Mouse (Mus musculus): ENCODE results near the gene Itga6. TPM values are rescaled to one million over a fixed set of nuclear protein-coding genes. Genes with fewer than 3 reads are reported as not detected.

Itga6 gene
- total and polyA plus RNA-seq, 3 experiments: 31.8 to 65.8 (median 45.3) TPM

DNA sequence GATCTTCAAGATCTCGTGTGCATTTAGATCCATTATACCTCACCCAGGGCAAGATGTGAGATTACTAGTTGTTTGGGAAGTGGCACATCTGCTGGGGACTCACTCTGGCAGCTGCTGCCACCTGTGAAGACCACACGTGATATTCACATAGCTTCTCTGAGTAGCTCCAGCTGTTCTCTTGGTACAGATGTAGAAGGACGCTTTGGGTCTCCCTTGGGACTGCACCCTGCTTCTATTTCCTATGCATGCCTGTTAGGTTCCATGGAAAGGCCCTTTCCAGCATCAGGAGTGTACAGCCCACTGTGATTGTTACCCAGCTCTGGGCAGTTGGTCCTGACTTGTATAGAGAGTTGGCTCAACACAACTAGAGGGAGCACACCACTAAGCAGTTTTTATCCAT lies 39.8 kb downstream of the Itga6 start:
- DNase-seq: no peak
- no peak overlapping the region for H3K4me3 ChIP-seq
- 80% methylated on average over 3 of the region's 3 CpGs for WGBS
- intact Hi-C loops (cut with DNase I): no loop called here
- peaks cover 3% of the 10 kb centered on the region for H3K4me1 ChIP-seq (ENCODE audit: control insufficient read depth, insufficient read depth, low read length)
- no peaks in the 10 kb centered on the region for H3K27me3 ChIP-seq (ENCODE audit: control insufficient read depth, insufficient read depth, low read length)
- H3K79me2 ChIP-seq (replicated peaks; ENCODE audit: control insufficient read depth, insufficient read depth, low read length): no peaks in the 10 kb centered on the region
- no peaks in the 10 kb centered on the region; the same call in 1 of the 2 replicates for H3K36me3 ChIP-seq (ENCODE audit: control insufficient read depth, insufficient read depth, low read length)
- no peak overlapping the region for H3K27ac ChIP-seq
- no peak overlapping the region for H3K9ac ChIP-seq (ENCODE audit: low read depth, low read length)
- TF ChIP-seq POLR2A (IDR thresholded peaks at IDR 0.05; ENCODE audit: insufficient read depth, low read depth, low read length): no peak
- TF ChIP-seq CTCF (IDR thresholded peaks at IDR 0.05): no peak
- no peak for TF ChIP-seq EP300 (IDR thresholded peaks at IDR 0.05; ENCODE audit: insufficient read depth, low read depth, low read length)

DNA sequence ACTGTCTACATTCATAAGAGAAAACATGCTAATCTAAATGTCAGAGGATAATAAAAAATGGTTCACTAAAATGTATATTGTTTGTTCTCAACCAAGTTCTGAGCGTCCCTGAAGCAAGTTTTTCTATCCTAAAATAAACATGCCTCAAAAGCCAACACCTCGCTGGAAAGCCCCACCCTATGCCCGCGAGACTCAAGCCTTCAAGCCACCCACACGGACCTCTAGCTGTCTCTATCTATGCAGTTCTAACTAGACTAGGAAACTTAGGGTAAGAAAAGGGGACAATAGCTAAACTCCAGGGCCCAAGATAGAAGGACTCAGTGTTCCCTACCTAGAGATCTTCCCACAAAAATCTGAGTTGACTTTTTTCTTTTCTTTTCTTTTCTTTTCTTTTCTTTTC lies 40.6 kb downstream of the Itga6 start:
- H3K4me1 ChIP-seq (ENCODE audit: control insufficient read depth, insufficient read depth, low read length): peaks cover 6% of the 10 kb centered on the region
- H3K36me3 ChIP-seq (ENCODE audit: control insufficient read depth, insufficient read depth, low read length): peaks cover 2% of the 10 kb centered on the region
- no peak overlapping the region for H3K9ac ChIP-seq (ENCODE audit: low read depth, low read length)
- no peak overlapping the region for H3K27ac ChIP-seq
- no peak overlapping the region; the same call in 1 of the 2 replicates for H3K4me3 ChIP-seq
- TF ChIP-seq POLR2A (IDR thresholded peaks at IDR 0.05; ENCODE audit: insufficient read depth, low read depth, low read length): no peak
- TF ChIP-seq EP300 (IDR thresholded peaks at IDR 0.05; ENCODE audit: insufficient read depth, low read depth, low read length): no peak
- TF ChIP-seq CTCF (IDR thresholded peaks at IDR 0.05): no peak
- WGBS: 27% methylated on average over 5 of the region's 5 CpGs
- DNase-seq: no peak
- no peaks in the 10 kb centered on the region for H3K27me3 ChIP-seq (ENCODE audit: control insufficient read depth, insufficient read depth, low read length)
- H3K79me2 ChIP-seq (replicated peaks; ENCODE audit: control insufficient read depth, insufficient read depth, low read length): no peaks in the 10 kb centered on the region; the same call in 1 of the 2 replicates
- intact Hi-C loops (cut with DNase I): loop anchor here (2.0 kb wide), 3 partner anchors 27 to 113 kb away; no protein-coding TSS in a partner anchor

DNA sequence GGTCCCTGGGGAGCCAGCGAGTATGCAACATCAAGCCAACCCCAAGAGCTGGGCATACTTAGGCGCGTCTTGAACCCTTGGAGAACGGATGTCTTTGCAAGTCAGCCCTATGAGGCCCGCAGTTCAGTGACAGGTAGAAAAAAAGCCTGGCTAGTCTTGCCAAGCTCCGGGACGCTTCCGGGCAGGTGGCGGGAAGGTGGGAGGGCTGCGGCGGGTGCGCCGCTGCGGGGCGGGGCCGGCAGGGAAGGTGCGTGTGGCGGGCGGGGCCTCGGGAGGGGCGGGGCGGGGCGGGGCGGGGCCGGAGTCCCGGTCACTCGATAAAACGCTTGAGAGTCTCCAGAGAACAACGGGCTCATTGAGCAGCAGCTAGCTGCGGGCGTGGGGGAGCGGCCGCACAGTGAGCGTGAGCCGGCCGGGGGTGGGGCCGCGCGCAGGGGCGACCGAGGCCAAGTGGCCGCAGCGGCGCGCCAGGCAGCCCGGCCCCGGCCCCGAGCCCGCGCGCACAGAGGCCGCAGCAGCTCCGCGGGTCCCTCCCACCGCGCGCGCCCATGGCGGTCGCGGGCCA lies 41.3 kb downstream of the Itga6 start:
- intact Hi-C loops (cut with DNase I): loop anchor here (2.0 kb wide), 3 partner anchors 26 to 114 kb away; no protein-coding TSS in a partner anchor
- TF ChIP-seq EP300 (IDR thresholded peaks at IDR 0.05; ENCODE audit: insufficient read depth, low read depth, low read length) (no peak), CTCF (IDR thresholded peaks at IDR 0.05) (no peak), POLR2A (IDR thresholded peaks at IDR 0.05; ENCODE audit: insufficient read depth, low read depth, low read length) (peak; percentile 85; the same call in 1 of the 2 replicates)
- peak; percentile 85 to 86 for DNase-seq
- under 1% methylated on average over 57 of the region's 61 CpGs for WGBS
- Histone ChIP-seq H3K36me3 (ENCODE audit: control insufficient read depth, insufficient read depth, low read length) (peaks cover 4% of the 10 kb centered on the region), H3K27ac (peak overlapping the region; percentile 88), H3K79me2 (replicated peaks; ENCODE audit: control insufficient read depth, insufficient read depth, low read length) (peaks cover 2% of the 10 kb centered on the region; the same call in 1 of the 2 replicates), H3K9ac (ENCODE audit: low read depth, low read length) (peak overlapping the region; percentile 87), H3K27me3 (ENCODE audit: control insufficient read depth, insufficient read depth, low read length) (no peaks in the 10 kb centered on the region), H3K4me1 (ENCODE audit: control insufficient read depth, insufficient read depth, low read length) (peaks cover 9% of the 10 kb centered on the region), H3K4me3 (peak overlapping the region; percentile 85)

DNA sequence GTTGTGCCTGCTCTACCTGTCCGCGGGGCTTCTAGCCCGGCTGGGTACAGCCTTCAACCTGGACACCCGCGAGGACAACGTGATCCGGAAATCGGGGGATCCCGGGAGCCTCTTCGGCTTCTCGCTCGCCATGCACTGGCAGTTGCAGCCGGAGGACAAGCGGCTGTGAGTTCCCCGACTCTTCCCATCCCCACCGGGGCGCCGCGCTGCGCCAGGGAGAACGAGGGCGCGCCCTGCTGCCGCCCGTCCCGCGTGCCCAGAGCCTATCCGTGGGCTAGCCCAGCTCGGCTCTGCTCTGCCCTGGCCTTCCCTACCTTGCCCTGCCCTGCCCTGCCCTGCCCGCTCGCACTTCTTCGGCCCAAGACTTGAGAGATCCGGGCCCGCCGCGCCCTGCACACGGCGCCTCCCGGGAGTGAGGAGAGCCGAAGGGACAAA lies 41.8 kb downstream of the Itga6 start:
- peaks cover 9% of the 10 kb centered on the region for H3K4me1 ChIP-seq (ENCODE audit: control insufficient read depth, insufficient read depth, low read length)
- intact Hi-C loops (cut with DNase I): loop anchor here (2.0 kb wide), 3 partner anchors 26 to 114 kb away; no protein-coding TSS in a partner anchor
- peaks cover 4% of the 10 kb centered on the region for H3K36me3 ChIP-seq (ENCODE audit: control insufficient read depth, insufficient read depth, low read length)
- peak overlapping the region; percentile 88 for H3K27ac ChIP-seq
- TF ChIP-seq EP300 (IDR thresholded peaks at IDR 0.05; ENCODE audit: insufficient read depth, low read depth, low read length): no peak
- TF ChIP-seq CTCF (IDR thresholded peaks at IDR 0.05): no peak; the same call in 1 of the 2 replicates
- TF ChIP-seq POLR2A (IDR thresholded peaks at IDR 0.05; ENCODE audit: insufficient read depth, low read depth, low read length): no peak
- peaks cover 2% of the 10 kb centered on the region; the same call in 1 of the 2 replicates for H3K79me2 ChIP-seq (replicated peaks; ENCODE audit: control insufficient read depth, insufficient read depth, low read length)
- peak overlapping the region; percentile 85 for H3K4me3 ChIP-seq
- H3K9ac ChIP-seq (ENCODE audit: low read depth, low read length): peak overlapping the region; percentile 87
- no peak for DNase-seq
- WGBS: under 1% methylated on average over 40 of the region's 40 CpGs
- no peaks in the 10 kb centered on the region for H3K27me3 ChIP-seq (ENCODE audit: control insufficient read depth, insufficient read depth, low read length)

DNA sequence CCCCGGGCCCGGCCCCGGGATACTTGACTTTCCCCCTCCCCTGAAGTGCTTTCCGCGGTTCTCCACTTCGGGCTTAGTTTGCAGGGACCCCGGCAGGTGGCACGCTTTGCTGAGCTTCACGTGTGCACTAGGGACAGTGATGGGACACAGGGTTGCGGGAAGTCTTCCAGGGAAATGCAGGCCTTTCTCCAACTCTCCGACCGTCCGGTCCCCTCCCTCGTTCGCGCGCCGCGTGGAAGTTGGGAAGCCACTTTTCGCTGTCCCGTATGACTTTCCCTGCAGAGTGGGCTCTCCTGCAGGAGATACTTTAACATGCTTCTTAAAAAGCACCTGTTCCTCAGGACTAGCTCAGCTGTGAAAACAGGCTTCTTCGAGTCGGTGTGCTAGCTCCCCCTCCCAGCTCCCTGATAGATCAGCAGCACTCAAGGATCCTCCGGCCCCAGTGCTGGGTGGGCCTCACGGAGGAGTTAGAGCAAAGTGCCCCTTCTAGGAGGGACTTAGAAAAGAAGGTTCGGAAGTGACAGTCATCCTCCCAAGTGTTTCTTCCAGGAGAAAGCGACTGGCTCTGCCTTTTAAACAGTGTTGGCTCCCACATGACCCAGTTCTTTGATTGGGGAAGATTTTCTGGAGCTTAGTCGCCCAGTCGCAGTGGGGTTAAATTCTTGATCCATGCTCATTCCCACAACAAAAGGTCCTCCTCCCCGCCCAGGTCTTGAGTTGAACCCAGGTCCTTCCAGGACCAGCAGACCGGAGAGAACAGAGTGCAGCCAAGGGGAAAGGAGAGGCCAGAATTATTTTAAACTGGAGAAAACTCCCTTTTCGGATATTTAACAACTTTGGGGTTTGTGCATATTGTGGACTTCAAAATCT lies 42.4 kb downstream of the Itga6 start:
- peak in 1 of 2 experiments; percentile 50 for DNase-seq
- intact Hi-C loops (cut with DNase I): loop anchor here (2.0 kb wide), 3 partner anchors 25 to 115 kb away; no protein-coding TSS in a partner anchor
- Histone ChIP-seq H3K4me1 (ENCODE audit: control insufficient read depth, insufficient read depth, low read length) (peaks cover 9% of the 10 kb centered on the region), H3K27me3 (ENCODE audit: control insufficient read depth, insufficient read depth, low read length) (no peaks in the 10 kb centered on the region), H3K27ac (peak overlapping the region; percentile 88), H3K9ac (ENCODE audit: low read depth, low read length) (peak overlapping the region; percentile 87), H3K79me2 (replicated peaks; ENCODE audit: control insufficient read depth, insufficient read depth, low read length) (peaks cover 2% of the 10 kb centered on the region; the same call in 1 of the 2 replicates), H3K4me3 (peak overlapping the region; percentile 85), H3K36me3 (ENCODE audit: control insufficient read depth, insufficient read depth, low read length) (peaks cover 4% of the 10 kb centered on the region)
- 12% methylated on average over 32 of the region's 32 CpGs for WGBS
- TF ChIP-seq CTCF (IDR thresholded peaks at IDR 0.05): peak; percentile 23; the same call in 1 of the 2 replicates
- TF ChIP-seq EP300 (IDR thresholded peaks at IDR 0.05; ENCODE audit: insufficient read depth, low read depth, low read length): no peak

Measured in heart, adult 2 months (tissue).